Mouse (Mus musculus): ENCODE measurements around the gene Gkn1.

DNA sequence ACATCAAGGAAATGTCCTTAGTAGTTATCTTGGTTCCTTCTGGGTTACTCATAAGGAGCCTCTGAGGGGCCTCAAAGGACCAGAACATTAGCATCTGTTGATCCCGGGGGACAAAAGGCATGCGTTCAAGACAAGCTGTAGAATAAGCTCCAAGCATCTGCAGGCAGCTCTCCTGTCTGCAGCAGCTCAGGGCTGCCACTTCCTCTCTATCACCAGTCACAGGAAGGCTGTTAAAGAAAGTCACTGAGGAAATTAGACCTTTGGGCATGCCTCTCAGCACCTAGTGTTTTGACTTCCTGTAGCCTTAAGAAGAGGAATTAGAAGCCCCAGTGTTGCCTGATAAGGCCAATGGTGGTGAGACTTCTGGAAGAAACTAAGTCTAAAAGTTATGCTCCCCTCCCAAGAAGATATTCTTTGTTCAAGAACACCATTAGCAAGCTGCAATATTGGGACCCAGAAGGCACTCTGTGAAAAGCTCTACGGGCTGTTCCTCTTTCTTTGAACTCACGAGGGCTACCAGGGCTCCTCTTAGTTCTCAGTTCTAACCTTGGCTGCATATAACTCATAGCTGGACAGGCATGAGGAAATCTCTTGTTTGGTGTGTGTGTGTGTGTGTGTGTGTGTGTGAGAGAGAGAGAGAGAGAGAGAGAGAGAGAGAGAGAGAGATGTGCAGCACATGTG, 49.3 kb upstream of the Gkn1 start:
- TF ChIP-seq HCFC1 (IDR thresholded peaks at IDR 0.05; ENCODE audit: borderline replicate concordance, insufficient read depth, low read length) = no peak
- no peak for TF ChIP-seq MAFK (IDR thresholded peaks at IDR 0.05; ENCODE audit: insufficient read depth, low read depth, low read length)
- no peak for TF ChIP-seq ZNF384 (IDR thresholded peaks at IDR 0.05; ENCODE audit: low read depth, low read length)
- no peak for TF ChIP-seq CHD2 (IDR thresholded peaks at IDR 0.05; ENCODE audit: low read depth, low read length)
